In the genomic region with DNA sequence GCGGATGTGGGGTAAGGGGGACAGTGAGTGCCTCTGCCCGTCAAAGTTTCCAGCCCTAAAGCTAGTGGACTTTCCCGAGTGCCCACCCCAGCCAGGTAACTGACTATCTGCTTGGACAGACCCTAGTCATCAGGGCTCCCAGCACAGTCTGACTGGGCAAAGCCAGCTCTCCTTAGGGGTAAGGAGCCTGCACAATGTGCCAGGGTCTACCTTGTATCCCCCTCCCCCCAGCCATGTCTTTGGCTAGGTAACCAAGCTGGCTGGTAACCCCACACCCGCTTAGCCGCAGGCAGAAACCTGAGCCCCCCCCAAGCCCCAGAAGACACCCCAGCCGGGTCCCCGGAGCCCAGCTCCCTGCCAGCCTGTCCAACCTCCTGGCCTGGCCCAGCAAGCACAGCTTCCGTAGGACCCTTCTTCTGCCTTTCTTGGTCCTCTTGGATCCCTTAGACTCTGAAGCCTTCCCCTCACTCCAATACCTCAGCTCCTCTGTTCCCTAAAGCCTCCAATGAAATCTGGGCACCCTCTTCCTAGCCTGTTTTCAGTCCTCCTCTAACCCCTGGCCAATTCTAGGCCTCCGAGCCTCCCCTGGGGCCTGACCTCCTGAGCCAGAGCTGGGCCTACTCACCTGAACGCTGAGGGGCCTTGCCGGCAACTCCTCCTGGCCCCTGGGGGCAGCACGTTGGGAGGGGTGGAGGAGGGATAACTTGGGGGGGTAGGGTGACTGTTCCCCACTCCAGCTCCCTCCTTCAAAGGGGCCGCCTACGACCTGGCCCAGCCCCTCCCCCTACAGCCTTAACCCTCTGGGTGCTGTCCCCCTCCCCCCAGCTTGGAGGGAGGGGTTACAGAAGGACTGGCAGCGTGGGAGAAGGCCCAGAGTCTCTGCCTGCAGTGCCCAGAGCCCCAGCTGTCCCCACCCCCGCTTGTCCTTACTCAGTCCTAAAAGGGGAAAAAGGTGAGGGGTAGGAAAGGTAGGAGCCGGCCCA, we compare ENCODE assay signal across 10 mouse cellular contexts. TPM values are rescaled to one million over a fixed set of nuclear protein-coding genes. Genes with fewer than 3 reads are reported as not detected.
DNase-seq lines count a peak whose midpoint lies in the region; ATAC-seq and TF ChIP-seq lines count a peak whose summit lies in the region.
"Had no signal": no experiment of that assay in that cellular context is flagged by ENCODE, and none has a peak within 500 bp of the region (broad histone marks: within the 10 kb centered on the region; RNA-seq: fewer than 3 reads in every experiment).

No protein-coding gene starts in this region.

- DNase-seq in kidney, adult 8-10 months = no peak
- no peak for DNase-seq in liver, postnatal 0 days
- DNase-seq in left cerebral cortex, adult 18-20 months (ENCODE audit: low spot score in 2 of 2) = no peak
- DNase-seq in urinary bladder, postnatal 4 days (ENCODE audit: low spot score in 2 of 2) = no peak
- DNase-seq: right cerebral cortex, postnatal 4 days had no signal

- no peaks in the 10 kb centered on the region for H3K27me3 ChIP-seq in kidney, embryonic 16.5 days (ENCODE audit: insufficient read depth, low read length)
- H3K27me3 ChIP-seq in E14TG2a.4 (ENCODE audit: insufficient read depth, low read length) = peaks cover 32% of the 10 kb centered on the region
- peaks cover 1% of the 10 kb centered on the region for H3K27me3 ChIP-seq in liver, postnatal 0 days (ENCODE audit: insufficient read depth, low read length)

- peaks cover 50% of the 10 kb centered on the region for H3K4me1 ChIP-seq in kidney, embryonic 16.5 days (ENCODE audit: insufficient read depth, low read length)
- peaks cover 99% of the 10 kb centered on the region for H3K4me1 ChIP-seq in E14TG2a.4 (replicated peaks; ENCODE audit: low read depth, low read length)
- H3K4me1 ChIP-seq in brown adipose tissue, adult 24 weeks (ENCODE audit: control insufficient read depth, insufficient read depth, insufficient read length, low read length) = peaks cover 25% of the 10 kb centered on the region
- H3K4me1 ChIP-seq in liver, postnatal 0 days (ENCODE audit: insufficient read depth) = peaks cover 49% of the 10 kb centered on the region

- no peak overlapping the region for H3K4me3 ChIP-seq in kidney, embryonic 16.5 days (ENCODE audit: low read length)
- peak overlapping the region; percentile 46 for H3K4me3 ChIP-seq in E14TG2a.4 (replicated peaks; ENCODE audit: low read length)
- H3K4me3 ChIP-seq in brown adipose tissue, adult 24 weeks (ENCODE audit: insufficient read depth, low read depth, low read length) = peak overlapping the region; percentile 56
- peak overlapping the region; percentile 36 for H3K4me3 ChIP-seq in liver, postnatal 0 days (ENCODE audit: low read depth, low read length)

- 53% methylated on average over 17 of the region's 17 CpGs for WGBS in kidney, embryonic 16.5 days
- 65% methylated on average over 15 of the region's 17 CpGs for WGBS in liver, postnatal 0 days (ENCODE audit: insufficient replicate concordance)

- H3K36me3 ChIP-seq in kidney, embryonic 16.5 days (ENCODE audit: insufficient read depth, low read length) = no peaks in the 10 kb centered on the region
- H3K36me3 ChIP-seq in E14TG2a.4 (ENCODE audit: insufficient read depth, low read length) = no peaks in the 10 kb centered on the region
- H3K36me3 ChIP-seq in liver, postnatal 0 days (replicated peaks; ENCODE audit: insufficient read depth, low read length) = peaks cover 5% of the 10 kb centered on the region; the same call in 1 of the 2 replicates

- TF ChIP-seq CTCF in E14TG2a.4 (conservative IDR thresholded peaks at IDR 0.05; ENCODE audit: low read length) = no peak
- TF ChIP-seq CTCF in liver, postnatal 0 days (IDR thresholded peaks at IDR 0.05; ENCODE audit: low read depth) = no peak

- no peaks in the 10 kb centered on the region for H3K9me3 ChIP-seq in kidney, embryonic 16.5 days (ENCODE audit: low read length)
- no peaks in the 10 kb centered on the region for H3K9me3 ChIP-seq in E14TG2a.4 (ENCODE audit: low read length)
- no peaks in the 10 kb centered on the region for H3K9me3 ChIP-seq in liver, postnatal 0 days (ENCODE audit: low read length)

- peak overlapping the region; percentile 4; the same call in 1 of the 2 replicates for H3K9ac ChIP-seq in kidney, embryonic 16.5 days (replicated peaks; ENCODE audit: low read length)
- peak overlapping the region; percentile 38 for H3K9ac ChIP-seq in liver, postnatal 0 days (replicated peaks)

- no peak overlapping the region for H3K27ac ChIP-seq in kidney, embryonic 16.5 days (ENCODE audit: low read length)
- H3K27ac ChIP-seq in brown adipose tissue, adult 24 weeks (replicated peaks; ENCODE audit: low read depth, low read length) = peak overlapping the region; percentile 91
- peak overlapping the region; percentile 99; the same call in 1 of the 2 replicates for H3K27ac ChIP-seq in liver, postnatal 0 days (ENCODE audit: low read depth)

- no peak for ATAC-seq in kidney, embryonic 16.5 days (ENCODE audit: low FRiP score, low TSS enrichment)
- no peak for ATAC-seq in liver, postnatal 0 days

- 0 out of 2 replicates have a peak overlapping the region, but pooled peaks have one; percentile 4 for H3K4me2 ChIP-seq in kidney, embryonic 16.5 days (replicated peaks; ENCODE audit: low read depth, low read length)
- peak overlapping the region; percentile 60 for H3K4me2 ChIP-seq in liver, postnatal 0 days (ENCODE audit: low read depth, low read length)

- no peak for TF ChIP-seq EP300 in liver, postnatal 0 days (IDR thresholded peaks at IDR 0.05; ENCODE audit: low read depth)

RNA-seq across cellular contexts. Expression of a gene that starts 7.8 kb away (rescaled TPM):
- 3.3 and 3.5 TPM in 2 replicates for polyA plus RNA-seq in kidney, embryonic 16.5 days (2015; fragmentation: Nextera tagmentation; extraction: Ambion mirVana)
- polyA plus RNA-seq in brown adipose tissue, adult 24 weeks (2012; ENCODE audit: insufficient read depth, insufficient read length, missing spikeins) = 93.2 and 121 TPM in 2 replicates
- polyA plus RNA-seq in liver, postnatal 0 days (2015; fragmentation: Nextera tagmentation; extraction: Ambion mirVana) = 4.1 and 4.7 TPM in 2 replicates
- 10 to 100 TPM; 13.6 to 15.5 TPM for total RNA-seq in left cerebral cortex, adult 18-20 months (2021)

RNA-seq across cellular contexts. Expression of a gene that starts 15.9 kb away (rescaled TPM):
- 0.18 and 1.3 TPM in 2 replicates for polyA plus RNA-seq in kidney, embryonic 16.5 days (2015; fragmentation: Nextera tagmentation; extraction: Ambion mirVana)
- 1.3 TPM in 1 of 2 replicates, not detected in the other for polyA plus RNA-seq in brown adipose tissue, adult 24 weeks (2012; ENCODE audit: insufficient read depth, insufficient read length, missing spikeins)
- polyA plus RNA-seq in liver, postnatal 0 days (2015; fragmentation: Nextera tagmentation; extraction: Ambion mirVana) = not detected in 2 replicates
- 1 to 10 TPM; 3.8 to 6.4 TPM for total RNA-seq in left cerebral cortex, adult 18-20 months (2021)
- polyA plus RNA-seq: midbrain, postnatal 0 days had no signal

RNA-seq across cellular contexts. Expression of a gene that starts 21.7 kb away (rescaled TPM):
- polyA plus RNA-seq in kidney, embryonic 16.5 days (2015; fragmentation: Nextera tagmentation; extraction: Ambion mirVana) = 2.9 and 3.3 TPM in 2 replicates
- polyA plus RNA-seq in brown adipose tissue, adult 24 weeks (2012; ENCODE audit: insufficient read depth, insufficient read length, missing spikeins) = 0.75 TPM in 1 of 2 replicates, not detected in the other
- polyA plus RNA-seq in liver, postnatal 0 days (2015; fragmentation: Nextera tagmentation; extraction: Ambion mirVana) = 0.13 and 0.15 TPM in 2 replicates
- not detected for total RNA-seq in left cerebral cortex, adult 18-20 months (2021)
- total RNA-seq: gastrocnemius, adult 8-10 months had no signal

RNA-seq across cellular contexts. Expression of a gene that starts 24.9 kb away (rescaled TPM):
- polyA plus RNA-seq in kidney, embryonic 16.5 days (2015; fragmentation: Nextera tagmentation; extraction: Ambion mirVana) = 35.0 and 39.3 TPM in 2 replicates
- polyA plus RNA-seq in brown adipose tissue, adult 24 weeks (2012; ENCODE audit: insufficient read depth, insufficient read length, missing spikeins) = 33.4 and 60.7 TPM in 2 replicates
- 18.8 and 20.0 TPM in 2 replicates for polyA plus RNA-seq in liver, postnatal 0 days (2015; fragmentation: Nextera tagmentation; extraction: Ambion mirVana)
- total RNA-seq in left cerebral cortex, adult 18-20 months (2021) = 10 to 100 TPM; 31.6 to 36.0 TPM

RNA-seq across cellular contexts. Expression of a gene that starts 25.0 kb away (rescaled TPM):
- 0.32 and 0.35 TPM in 2 replicates for polyA plus RNA-seq in kidney, embryonic 16.5 days (2015; fragmentation: Nextera tagmentation; extraction: Ambion mirVana)
- polyA plus RNA-seq in brown adipose tissue, adult 24 weeks (2012; ENCODE audit: insufficient read depth, insufficient read length, missing spikeins) = 1.2 and 1.6 TPM in 2 replicates
- polyA plus RNA-seq in liver, postnatal 0 days (2015; fragmentation: Nextera tagmentation; extraction: Ambion mirVana) = 0.05 TPM in 1 of 2 replicates, not detected in the other
- total RNA-seq in left cerebral cortex, adult 18-20 months (2021) = under 1 TPM; 0.19 to 0.42 TPM
- total RNA-seq: midbrain, postnatal 0 days had no signal

Comparison
In these comparisons a context has a peak if more than half of its experiments do, and no peak if none do; other contexts are left out.
1. RNA of a gene that starts 7.8 kb away (polyA plus RNA-seq): 93.2 to 121 TPM in brown adipose tissue, adult 24 weeks; 4.1 to 4.7 TPM in liver, postnatal 0 days and 3.3 to 3.5 TPM in kidney, embryonic 16.5 days; every median in the first group is over 10 times any median in the second.